Mouse (Mus musculus): ENCODE data around the gene Diaph3.
"Not testable (repeated sequence)": the region's sequence is repeated elsewhere in the genome, so short reads cannot be mapped to it uniquely, and the experiment has no call there.

The Diaph3 gene

GRCm38 (mm10) chr14:86738916-86739315 is 402.1 kb downstream of the Diaph3 start:
- no peak for DNase-seq (ENCODE audit: low read depth, low spot score)

DNA sequence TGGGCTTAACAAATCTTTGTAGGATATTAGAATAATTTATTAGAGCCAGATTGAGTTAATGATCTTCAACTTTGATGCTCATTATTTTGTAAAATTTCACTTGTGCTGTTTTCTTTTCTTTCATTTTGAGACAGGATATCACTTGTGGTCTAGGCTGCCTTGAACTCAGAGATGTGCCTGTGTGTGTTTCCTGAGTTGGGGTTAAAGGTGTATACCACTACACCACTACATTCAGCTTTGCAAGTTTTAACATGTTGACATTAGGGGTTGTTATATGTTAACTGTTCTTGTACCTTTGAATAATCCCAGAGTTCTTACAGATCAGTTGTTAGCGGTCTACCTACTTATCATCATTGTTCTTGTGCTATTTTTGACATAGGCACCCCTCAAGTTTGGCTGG is 404.4 kb downstream of the Diaph3 start:
- DNase-seq (ENCODE audit: low read depth, low spot score), result no peak

GRCm38 (mm10) chr14:86731300-86731699 is 409.7 kb downstream of the Diaph3 start:
- DNase-seq (ENCODE audit: low read depth, low spot score), result no peak

DNA sequence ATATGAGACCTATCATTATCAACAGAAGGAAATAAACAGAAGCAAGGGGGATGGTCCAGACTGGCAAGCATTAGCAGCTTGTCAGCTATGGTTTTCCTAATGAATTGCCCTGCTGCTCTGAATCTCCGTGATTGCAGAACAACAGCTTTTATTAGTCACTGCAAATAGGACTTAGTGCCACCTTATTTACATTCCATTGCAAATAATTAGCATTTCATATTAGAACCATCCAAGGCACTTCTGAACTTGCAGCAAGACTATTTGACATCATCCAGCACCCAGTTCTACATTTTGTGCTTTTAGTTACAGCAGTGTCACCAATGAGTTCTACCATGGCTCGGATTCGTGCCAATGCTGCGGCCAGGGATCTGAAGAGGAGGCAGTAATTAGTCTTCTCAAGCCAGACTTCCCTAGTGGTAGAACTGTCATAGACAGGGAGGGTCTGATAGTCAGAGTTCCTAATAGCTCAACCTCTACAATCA is 411.4 kb downstream of the Diaph3 start:
- peak; percentile 26 for DNase-seq (ENCODE audit: low read depth, low spot score)

- DNase-seq (ENCODE audit: low read depth, low spot score), result no peak
Observed at GRCm38 (mm10) chr14:86727538-86728045, 413.4 kb downstream of the Diaph3 start.

DNA sequence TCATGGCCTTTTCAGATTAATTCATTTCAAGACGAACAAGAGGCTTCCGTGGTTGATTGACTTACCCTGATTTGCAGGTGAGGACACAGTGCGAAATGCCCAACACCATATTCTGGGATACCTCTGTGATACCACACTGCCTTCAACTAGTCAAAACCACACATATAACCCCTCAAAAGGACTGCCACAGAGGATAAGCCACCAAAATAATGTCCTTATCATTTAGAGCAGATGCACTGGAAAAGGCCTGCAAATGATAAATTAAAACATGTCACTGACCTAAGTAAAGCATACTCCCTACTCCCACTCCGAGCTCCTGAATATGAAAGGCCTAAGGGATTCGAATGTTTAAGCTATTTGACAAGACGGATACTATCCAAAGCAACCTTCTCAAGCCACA is 419.3 kb downstream of the Diaph3 start:
- no peak for DNase-seq (ENCODE audit: low read depth, low spot score)

DNA sequence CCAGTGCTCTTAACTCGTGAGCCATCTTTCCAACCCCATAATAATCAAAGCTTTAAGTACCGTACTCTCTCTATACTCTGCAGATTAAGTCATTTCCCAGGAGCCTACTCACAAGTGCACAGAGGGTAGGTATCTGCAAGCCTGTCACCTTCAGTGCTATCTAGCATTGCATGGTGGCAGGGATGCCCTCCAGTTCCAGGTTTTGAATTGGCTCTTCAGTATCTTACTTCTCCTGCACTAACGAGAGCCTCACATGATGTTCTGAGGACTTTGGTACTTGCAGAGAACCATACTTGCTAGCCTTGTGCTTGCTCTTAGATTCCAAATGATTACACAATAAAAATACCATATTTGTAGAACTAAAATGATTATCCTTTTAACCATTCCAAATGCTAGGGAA is 420.0 kb downstream of the Diaph3 start:
- no peak for DNase-seq (ENCODE audit: low read depth, low spot score)

- not testable (repeated sequence) for DNase-seq (ENCODE audit: low read depth, low spot score)
Observed at GRCm38 (mm10) chr14:86720408-86720807, 420.6 kb downstream of the Diaph3 start.

DNA sequence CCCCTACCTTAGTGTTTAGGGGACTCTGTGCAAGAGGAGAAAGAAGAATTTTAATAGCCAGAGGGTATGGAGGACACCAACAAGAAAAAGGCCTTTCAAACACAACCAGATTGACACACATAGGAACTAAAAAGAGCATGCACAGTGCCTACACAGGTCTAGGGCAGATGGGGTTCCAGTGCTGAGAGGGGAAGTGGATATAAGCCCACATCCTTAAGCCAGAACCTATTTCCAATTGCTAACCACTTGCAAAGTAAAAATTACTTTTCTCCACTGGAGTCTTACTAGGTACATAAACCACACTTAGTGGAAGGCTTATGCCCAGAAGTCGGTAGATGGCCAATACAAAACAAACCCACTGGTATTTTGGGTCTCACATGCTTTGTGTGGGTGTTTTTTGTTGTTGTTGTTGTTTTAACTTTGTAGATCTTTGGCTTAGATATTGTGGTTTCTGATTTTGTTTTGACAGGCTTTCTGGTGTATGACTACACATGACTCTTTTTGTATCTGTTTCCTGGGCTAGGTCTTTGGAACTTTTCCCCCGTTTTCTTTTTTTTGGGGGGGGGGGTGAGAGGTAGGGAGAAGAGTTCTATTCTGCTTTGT is 426.8 kb downstream of the Diaph3 start:
- DNase-seq (ENCODE audit: low read depth, low spot score), result no peak

- DNase-seq (ENCODE audit: low read depth, low spot score), result no peak
Observed at GRCm38 (mm10) chr14:86704080-86704479, 437.0 kb downstream of the Diaph3 start.

- DNase-seq (ENCODE audit: low read depth, low spot score), result no peak
Observed at GRCm38 (mm10) chr14:86701145-86701544, 439.9 kb downstream of the Diaph3 start.

DNA sequence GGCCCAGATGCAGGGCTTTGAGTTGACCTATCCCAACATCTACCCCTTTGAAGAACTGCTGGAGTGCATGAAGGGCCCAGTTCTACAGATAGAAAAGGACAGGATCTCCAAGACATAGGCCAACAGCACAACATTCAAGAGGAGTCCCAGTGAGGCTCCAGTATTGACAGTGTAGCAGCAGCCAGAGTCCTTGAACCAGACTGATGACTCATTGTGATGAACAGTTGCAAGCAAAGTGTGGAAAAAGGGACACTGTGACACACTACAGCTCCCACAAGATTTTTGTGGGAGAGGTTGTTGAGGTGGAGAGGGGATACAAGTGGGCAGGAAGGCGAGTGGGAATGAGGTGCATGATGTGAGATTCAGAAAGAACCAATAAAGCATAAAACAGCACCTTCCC is 443.1 kb downstream of the Diaph3 start:
- no peak for DNase-seq (ENCODE audit: low read depth, low spot score)

GRCm38 (mm10) chr14:86692714-86693113 is 448.3 kb downstream of the Diaph3 start:
- no peak for DNase-seq (ENCODE audit: low read depth, low spot score)

DNA sequence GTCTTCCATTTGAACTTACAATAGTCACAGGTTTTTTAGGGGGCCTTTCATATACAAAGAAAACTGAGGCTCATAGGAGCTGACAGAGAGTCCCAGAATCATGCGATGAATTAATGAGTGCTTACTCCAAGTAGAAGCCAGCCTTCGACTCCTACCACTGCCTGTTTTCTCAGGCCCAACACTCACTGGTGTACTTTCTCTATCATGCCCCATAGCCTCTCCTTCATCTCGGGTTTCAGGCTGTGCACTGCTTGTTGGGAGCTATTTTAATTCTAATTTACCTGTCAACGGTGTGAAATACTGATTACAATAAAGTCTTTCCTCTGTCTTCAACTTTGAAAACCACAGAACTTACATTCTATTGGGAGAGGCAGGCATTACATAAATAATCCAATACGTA is 449.7 kb downstream of the Diaph3 start:
- no peak for DNase-seq (ENCODE audit: low read depth, low spot score)

GRCm38 (mm10) chr14:86684585-86685503 is 456.2 kb downstream of the Diaph3 start:
- DNase-seq (ENCODE audit: low read depth, low spot score), result no peak

DNA sequence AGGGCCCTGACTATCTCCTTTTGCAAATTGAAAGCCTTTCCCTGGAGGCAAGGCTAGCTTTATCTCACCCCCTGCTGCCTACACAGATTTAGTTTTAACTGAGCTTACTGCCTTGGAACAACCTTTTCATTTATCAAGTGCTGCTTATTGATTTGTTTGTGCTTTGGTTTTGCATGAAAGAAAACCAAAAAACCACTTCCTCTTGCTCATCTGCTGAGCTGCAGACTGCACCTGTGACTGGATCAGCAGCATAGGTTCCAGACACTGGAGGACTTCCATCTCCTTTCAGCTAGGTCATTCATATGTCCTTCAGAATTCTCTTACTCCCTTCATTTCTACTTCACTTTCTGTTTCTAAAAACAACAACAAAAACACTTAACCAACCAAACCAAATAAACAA is 459.1 kb downstream of the Diaph3 start:
- no peak for DNase-seq (ENCODE audit: low read depth, low spot score)

DNA sequence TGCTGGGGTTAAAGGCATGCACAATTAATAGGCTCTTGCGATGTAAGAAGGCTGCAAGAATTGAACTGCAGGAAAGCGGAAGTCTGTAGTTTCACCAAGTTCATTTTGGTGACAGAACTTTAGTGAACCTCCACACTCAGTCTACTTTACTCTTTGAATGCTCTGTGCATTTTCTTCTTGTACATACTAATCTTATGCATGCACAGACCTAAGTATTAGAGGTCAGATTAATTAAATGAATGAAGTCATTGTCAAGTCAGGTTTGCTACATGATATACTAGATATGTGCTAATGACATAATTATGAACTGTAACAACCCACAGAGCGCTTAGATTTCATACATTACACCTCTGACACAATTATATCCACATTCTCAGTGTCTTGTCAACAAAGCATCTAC is 462.0 kb downstream of the Diaph3 start:
- DNase-seq (ENCODE audit: low read depth, low spot score), result no peak

GRCm38 (mm10) chr14:86678179-86678780 is 462.8 kb downstream of the Diaph3 start:
- DNase-seq (ENCODE audit: low read depth, low spot score), result no peak

GRCm38 (mm10) chr14:86677015-86677414 is 464.0 kb downstream of the Diaph3 start:
- no peak for DNase-seq (ENCODE audit: low read depth, low spot score)

- DNase-seq (ENCODE audit: low read depth, low spot score), result no peak
Observed at GRCm38 (mm10) chr14:86675314-86675713, 465.7 kb downstream of the Diaph3 start.

- DNase-seq (ENCODE audit: low read depth, low spot score), result no peak
Observed at GRCm38 (mm10) chr14:86662846-86663245, 478.2 kb downstream of the Diaph3 start.

DNA sequence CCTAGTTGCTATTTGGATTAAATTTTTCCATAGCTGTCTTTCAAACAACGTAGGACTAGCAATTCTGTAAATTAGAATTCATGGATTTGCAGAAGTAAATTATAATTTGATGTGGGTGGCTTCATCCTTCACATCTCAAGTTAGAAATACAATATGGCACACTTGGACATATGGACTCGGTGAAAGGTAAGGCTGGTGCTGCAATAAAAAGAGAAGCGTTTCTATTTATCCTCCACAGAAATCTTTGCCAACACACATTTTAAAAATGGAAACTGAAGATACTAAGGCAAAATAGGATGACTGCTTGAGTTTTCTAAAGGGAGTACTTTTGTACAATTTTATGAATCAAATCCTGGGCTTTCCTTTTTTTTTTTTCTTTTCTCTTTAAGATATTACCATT is 480.5 kb downstream of the Diaph3 start:
- DNase-seq (ENCODE audit: low read depth, low spot score), result no peak
